Mouse (Mus musculus) limb, embryonic 11.5 days (tissue): Measurements from ENCODE around the gene Snx1. TPM values are rescaled to one million over a fixed set of nuclear protein-coding genes. Genes with fewer than 3 reads are reported as not detected.

Experiments
- ATAC-seq: fragments of 200-750 bp; cut with Nextera tagmentation; 2 replicates; pipeline ENCODE4 v1.8.0; 2017; ENCODE audit warnings: low read depth; ENCODE audit not compliant: insufficient number of reproducible peaks, low FRiP score, low TSS enrichment
- DNase-seq: peaks from one replicate; pipeline ENCODE4 v3.0.0-alpha.2; 2015; ENCODE audit warnings: low spot score
- H3K27ac ChIP-seq: fragments of 300-500 bp; sonication (generic); replicated peaks from 2 replicates; pipeline ENCODE4 v1.5.1; 2014; ENCODE audit warnings: low read depth, mild to moderate bottlenecking, low read length
- H3K27me3 ChIP-seq: fragments of 300-500 bp; sonication (generic); 2 replicates; pipeline ENCODE4 v1.6.1; 2014; ENCODE audit warnings: mild to moderate bottlenecking, low read length, mixed read lengths; ENCODE audit not compliant: control insufficient read depth, insufficient read depth
- H3K36me3 ChIP-seq: fragments of 300-500 bp; sonication (generic); 2 replicates; pipeline ENCODE4 v1.6.1; 2014; ENCODE audit warnings: mild to moderate bottlenecking, low read length, moderate library complexity, mixed read lengths; ENCODE audit not compliant: control insufficient read depth, insufficient read depth
- H3K4me1 ChIP-seq: fragments of 300-500 bp; sonication (generic); 2 replicates; pipeline ENCODE4 v1.6.1; 2014; ENCODE audit warnings: low read length, mixed read lengths; ENCODE audit not compliant: control insufficient read depth, insufficient read depth
- H3K4me2 ChIP-seq: fragments of 300-500 bp; sonication (generic); 2 replicates; pipeline ENCODE4 v1.6.1; 2014; ENCODE audit warnings: low read depth, mild to moderate bottlenecking, moderate library complexity; ENCODE audit not compliant: severe bottlenecking
- H3K4me3 ChIP-seq: fragments of 300-500 bp; sonication (generic); 2 replicates; pipeline ENCODE4 v1.5.1; 2014; ENCODE audit warnings: low read depth, low read length
- H3K9ac ChIP-seq: fragments of 300-500 bp; sonication (generic); 2 replicates; pipeline ENCODE4 v1.6.1; 2014; ENCODE audit warnings: mild to moderate bottlenecking, low read length
- H3K9me3 ChIP-seq: fragments of 300-500 bp; sonication (generic); 2 replicates; pipeline ENCODE4 v1.6.1; 2016; ENCODE audit warnings: low read length; ENCODE audit not compliant: control insufficient read depth
- WGBS: fragments of 180-500 bp; shearing (Covaris S2); extraction: QIAGEN DNeasy Blood & Tissue Kit; methylation state at CpG from one replicate; pipeline ENCODE4 v1.1.7; 2014; 5-methylcytosine and 5-hydroxymethylcytosine counted together
- polyA plus RNA-seq: library from polyadenylated mRNA; unstranded; fragments of >200 nt; fragmentation: Nextera tagmentation; extraction: Ambion mirVana; gene quantifications from 2 replicates; pipeline ENCODE4 v1.2.1, GENCODE M21; 2014

Snx1 gene
- polyA plus RNA-seq = 123 and 127 TPM in 2 replicates

DNA sequence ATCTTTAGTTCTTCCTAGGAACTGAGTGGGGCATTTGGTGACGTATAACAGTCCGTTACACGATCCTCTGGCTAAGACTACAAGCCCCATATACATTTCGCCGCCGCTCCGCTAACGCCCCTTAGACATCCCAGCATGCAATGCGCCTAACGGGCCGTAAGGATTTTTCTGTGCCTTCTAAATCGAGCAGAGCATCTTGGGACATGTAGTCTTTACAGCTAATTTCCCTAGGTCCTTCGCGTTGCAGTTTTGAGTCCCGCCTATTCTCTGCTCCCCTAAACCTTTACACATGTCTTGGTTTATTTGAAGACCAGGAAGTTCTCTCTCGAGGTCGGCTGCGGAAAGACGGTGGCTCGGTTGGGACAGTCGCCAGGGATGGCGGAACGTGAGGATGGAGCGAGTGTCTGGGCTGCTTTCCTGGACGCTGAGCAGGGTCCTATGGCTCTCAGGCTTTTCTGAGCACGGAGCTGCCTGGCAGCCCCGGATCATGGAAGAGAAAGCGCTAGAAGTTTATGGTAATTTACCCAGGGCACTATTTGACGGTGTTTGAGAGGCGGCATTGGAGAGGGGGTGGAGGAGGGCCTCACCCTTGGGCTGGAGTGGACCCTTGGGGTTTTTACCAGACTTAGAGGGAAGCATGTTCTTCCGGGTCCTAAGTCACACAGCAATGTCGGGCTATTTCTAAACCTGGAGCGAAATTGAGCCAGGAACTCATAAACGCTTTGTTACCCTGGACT lies at the start of gene Snx1, which contains the start of gene Ciao2a:
TSS of gene Snx1 (minus strand) at position 132 of the 737 bp plus-strand sequence.
TSS of gene Ciao2a (plus strand) at position 156 of the 737 bp plus-strand sequence.
- no peaks in the 10 kb centered on the region for H3K36me3 ChIP-seq
- no peaks in the 10 kb centered on the region for H3K27me3 ChIP-seq
- H3K27ac ChIP-seq = peak within 1 kb of the TSS; percentile 36
- H3K4me3 ChIP-seq = peak within 1 kb of the TSS; percentile 58
- peak within 1 kb of the TSS; percentile 74 for H3K4me2 ChIP-seq
- WGBS = 1% methylated on average over 34 of the region's 34 CpGs
- H3K9ac ChIP-seq = peak within 1 kb of the TSS; percentile 71
- DNase-seq = peak; percentile 93
- H3K9me3 ChIP-seq = no peaks in the 10 kb centered on the region
- ATAC-seq = peak; percentile 69
- H3K4me1 ChIP-seq = peaks cover 3% of the 10 kb centered on the region; the same call in 1 of the 2 replicates

DNA sequence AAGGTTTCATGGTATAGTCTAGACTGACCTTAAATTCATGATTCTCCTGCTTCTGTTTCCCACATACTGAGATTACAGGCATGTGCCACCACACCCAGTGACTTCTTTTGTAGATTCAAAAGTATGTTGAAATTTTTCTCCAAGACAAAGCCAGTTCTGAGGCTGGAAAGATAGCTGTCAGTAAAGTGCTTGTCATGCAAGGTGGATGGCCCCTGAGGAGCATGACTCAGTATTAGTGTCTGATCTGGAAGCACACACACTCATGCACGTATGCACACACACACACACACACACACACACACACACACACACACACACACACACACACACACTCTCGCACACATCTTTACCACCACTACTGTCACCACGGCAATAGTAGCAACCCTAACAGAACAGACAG lies 48.6 kb upstream of the Snx1 start:
- H3K36me3 ChIP-seq = no peaks in the 10 kb centered on the region
- H3K4me2 ChIP-seq = no peak overlapping the region
- ATAC-seq = no peak
- no peaks in the 10 kb centered on the region for H3K27me3 ChIP-seq
- H3K27ac ChIP-seq = no peak overlapping the region
- no peak for DNase-seq
- H3K9me3 ChIP-seq = no peaks in the 10 kb centered on the region
- H3K9ac ChIP-seq = no peak overlapping the region
- WGBS = 87% methylated on average over 3 of the region's 3 CpGs
- no peaks in the 10 kb centered on the region for H3K4me1 ChIP-seq
- no peak overlapping the region for H3K4me3 ChIP-seq

DNA sequence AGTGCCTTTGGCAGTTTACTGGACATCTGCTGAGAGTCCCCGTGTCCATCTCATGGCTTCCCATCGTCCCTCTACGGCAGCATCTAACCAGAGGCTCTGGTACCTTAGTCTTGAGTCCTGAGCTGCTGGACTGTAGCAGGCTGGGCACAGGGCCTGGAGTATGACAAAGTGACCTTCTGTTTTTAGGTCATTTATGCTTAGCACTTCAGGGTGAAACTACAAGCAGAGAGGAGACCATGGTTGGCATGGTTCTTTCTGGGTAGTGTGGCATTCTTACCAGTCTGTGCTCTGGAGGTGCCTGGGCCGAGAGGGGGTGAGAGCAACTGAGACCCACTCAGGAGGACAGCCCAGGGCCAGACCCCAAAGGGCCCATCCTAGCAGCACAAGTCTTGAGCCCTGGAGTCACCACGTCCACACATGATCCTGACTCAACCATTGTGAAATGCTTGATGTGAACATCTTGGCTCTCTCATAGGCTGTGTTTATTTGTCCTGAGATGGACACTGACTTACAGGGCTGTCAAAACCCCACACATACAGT lies 47.0 kb upstream of the Snx1 start:
- Histone ChIP-seq H3K4me1 (no peaks in the 10 kb centered on the region), H3K9me3 (no peaks in the 10 kb centered on the region), H3K4me3 (no peak overlapping the region), H3K27me3 (no peaks in the 10 kb centered on the region), H3K4me2 (no peak overlapping the region), H3K27ac (no peak overlapping the region), H3K36me3 (no peaks in the 10 kb centered on the region), H3K9ac (no peak overlapping the region)
- 92% methylated on average over 5 of the region's 5 CpGs for WGBS
- DNase-seq = no peak
- ATAC-seq = no peak

DNA sequence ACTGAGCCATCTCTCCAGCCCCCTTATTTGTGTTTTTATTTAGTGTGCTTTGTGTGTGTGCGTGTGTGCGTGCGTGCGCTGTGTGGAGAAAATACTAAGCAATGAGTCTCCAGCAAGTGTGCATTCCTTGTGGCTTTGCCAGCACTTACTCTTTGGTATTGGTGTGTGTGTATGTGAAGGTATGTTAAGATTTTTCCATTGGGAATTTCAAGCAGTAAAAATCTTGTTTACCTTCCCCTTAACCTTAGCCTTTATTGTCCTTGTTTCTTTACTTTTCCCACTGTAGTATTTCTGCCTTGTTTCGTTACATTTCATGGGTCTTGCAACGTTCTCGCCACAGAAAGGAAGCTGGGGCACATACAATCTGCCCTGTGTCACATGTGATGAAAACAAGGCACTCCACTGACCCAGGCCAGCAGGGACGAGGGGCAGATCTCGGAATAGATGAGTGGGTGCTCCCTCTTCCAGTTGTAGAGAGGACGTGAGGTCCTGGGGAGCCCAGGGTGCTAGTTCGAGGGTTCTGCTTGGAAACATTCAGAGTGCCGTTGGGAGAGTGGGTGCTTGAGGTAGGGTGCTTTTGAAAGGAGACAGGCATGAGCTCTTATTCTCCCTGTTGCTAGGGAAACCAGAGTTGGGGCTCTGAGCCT lies 45.0 kb upstream of the Snx1 start:
- DNase-seq (no peak), ATAC-seq (no peak)
- H3K27me3 ChIP-seq = no peaks in the 10 kb centered on the region
- H3K4me1 ChIP-seq = no peaks in the 10 kb centered on the region
- H3K36me3 ChIP-seq = no peaks in the 10 kb centered on the region; the same call in 1 of the 2 replicates
- 82% methylated on average over 12 of the region's 12 CpGs for WGBS
- H3K9me3 ChIP-seq = no peaks in the 10 kb centered on the region
- no peak overlapping the region for H3K4me2 ChIP-seq
- no peak overlapping the region for H3K27ac ChIP-seq
- H3K9ac ChIP-seq = no peak overlapping the region
- H3K4me3 ChIP-seq = no peak overlapping the region

DNA sequence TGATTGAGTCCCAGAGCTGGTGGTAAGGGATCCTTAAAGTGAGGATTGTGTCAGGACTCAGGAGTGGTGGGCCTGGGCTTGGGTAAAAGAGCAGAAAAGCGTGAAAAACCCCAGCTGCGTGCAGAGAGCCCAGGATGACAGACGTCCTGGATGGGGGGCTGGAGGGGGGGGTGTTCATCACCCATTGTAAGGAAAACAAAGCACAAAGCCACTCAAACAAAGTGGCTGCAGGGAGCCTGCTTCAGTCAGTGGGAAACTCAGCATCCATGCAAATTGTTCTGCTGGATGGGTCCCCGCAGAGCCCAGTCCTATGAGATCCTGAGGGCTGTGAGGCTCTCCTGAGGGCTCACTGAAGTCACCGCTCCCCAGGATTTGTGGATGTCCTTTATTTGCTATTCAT lies 44.1 kb upstream of the Snx1 start:
- ATAC-seq (no peak), DNase-seq (no peak)
- no peak overlapping the region for H3K4me2 ChIP-seq
- H3K27me3 ChIP-seq = no peaks in the 10 kb centered on the region
- H3K36me3 ChIP-seq = no peaks in the 10 kb centered on the region; the same call in 1 of the 2 replicates
- WGBS = 61% methylated on average over 5 of the region's 5 CpGs
- H3K9ac ChIP-seq = no peak overlapping the region
- H3K4me3 ChIP-seq = no peak overlapping the region
- H3K4me1 ChIP-seq = no peaks in the 10 kb centered on the region
- H3K27ac ChIP-seq = no peak overlapping the region
- no peaks in the 10 kb centered on the region for H3K9me3 ChIP-seq

DNA sequence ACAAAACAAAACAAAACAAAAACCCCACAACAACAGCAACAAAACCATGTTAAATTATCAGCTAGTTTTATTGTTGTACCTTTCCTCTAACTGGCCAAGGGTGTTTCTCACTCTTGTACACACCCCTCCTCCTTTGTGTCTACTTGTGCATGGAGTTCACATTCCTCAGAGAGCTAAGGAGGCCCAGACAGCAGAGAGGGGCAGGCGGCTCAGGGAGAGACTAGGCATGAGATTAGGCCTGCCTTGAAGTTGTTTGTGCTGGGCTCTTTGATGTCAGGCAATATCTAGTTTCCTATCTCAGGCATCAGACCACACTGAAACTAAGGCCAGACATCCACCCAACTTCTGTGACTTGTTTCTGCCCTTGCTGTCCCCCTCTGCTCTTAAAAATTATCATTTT lies 41.8 kb upstream of the Snx1 start:
- Histone ChIP-seq H3K4me3 (no peak overlapping the region), H3K36me3 (no peaks in the 10 kb centered on the region; the same call in 1 of the 2 replicates), H3K9me3 (no peaks in the 10 kb centered on the region), H3K27me3 (no peaks in the 10 kb centered on the region), H3K9ac (no peak overlapping the region), H3K4me2 (no peak overlapping the region), H3K4me1 (no peaks in the 10 kb centered on the region), H3K27ac (no peak overlapping the region)
- no peak for ATAC-seq
- WGBS = 17% methylated on average over 1 of the region's 1 CpGs
- no peak for DNase-seq

DNA sequence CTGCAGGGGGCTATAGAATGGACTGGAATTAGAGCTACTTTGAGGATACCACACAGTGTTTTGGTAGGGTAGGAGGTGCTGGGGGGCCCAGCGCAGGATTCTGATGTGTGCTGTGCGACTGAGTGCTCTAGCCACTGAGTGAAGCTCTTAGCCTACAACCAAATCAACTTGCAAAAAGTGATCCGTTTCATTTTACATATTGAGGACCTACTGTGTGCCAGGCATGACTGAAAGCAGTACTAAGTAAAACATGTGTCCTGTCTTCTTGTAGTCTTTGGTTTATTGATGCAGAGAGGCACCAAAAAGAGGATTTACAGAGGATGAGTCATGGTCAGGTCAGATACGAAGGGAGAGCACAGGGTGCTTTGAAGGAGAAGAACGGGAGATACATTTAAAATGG lies 40.8 kb upstream of the Snx1 start:
- Histone ChIP-seq H3K4me3 (no peak overlapping the region), H3K36me3 (no peaks in the 10 kb centered on the region; the same call in 1 of the 2 replicates), H3K27me3 (no peaks in the 10 kb centered on the region), H3K9ac (no peak overlapping the region), H3K9me3 (no peaks in the 10 kb centered on the region), H3K4me1 (no peaks in the 10 kb centered on the region), H3K4me2 (no peak overlapping the region), H3K27ac (no peak overlapping the region)
- DNase-seq (no peak), ATAC-seq (no peak)
- WGBS = 81% methylated on average over 5 of the region's 5 CpGs

DNA sequence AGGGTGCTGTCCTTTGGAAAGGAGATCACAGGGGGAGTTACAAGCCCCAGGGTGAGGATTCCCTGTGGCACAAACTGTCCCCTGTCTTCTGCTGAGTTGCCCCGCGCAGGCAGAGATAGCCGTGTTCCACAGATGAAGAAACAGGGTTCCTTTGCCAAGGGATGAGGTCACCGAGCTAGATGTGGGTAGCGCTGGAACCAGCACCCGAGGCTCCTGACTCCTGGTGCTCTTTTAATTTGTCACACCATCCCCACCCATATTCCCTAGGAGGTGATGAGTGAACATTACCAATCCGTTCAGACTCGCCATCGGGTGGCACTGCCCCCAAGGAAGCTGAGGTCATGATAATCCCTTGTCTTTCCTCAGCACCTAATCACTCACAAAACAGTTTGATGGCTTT lies 36.6 kb upstream of the Snx1 start:
- no peak overlapping the region for H3K4me3 ChIP-seq
- 78% methylated on average over 9 of the region's 9 CpGs for WGBS
- DNase-seq (no peak), ATAC-seq (no peak)
- H3K27me3 ChIP-seq = peaks cover 6% of the 10 kb centered on the region
- no peak overlapping the region for H3K9ac ChIP-seq
- H3K9me3 ChIP-seq = no peaks in the 10 kb centered on the region; the same call in 1 of the 2 replicates
- H3K4me2 ChIP-seq = no peak overlapping the region
- no peak overlapping the region for H3K27ac ChIP-seq
- H3K4me1 ChIP-seq = no peaks in the 10 kb centered on the region
- no peaks in the 10 kb centered on the region; the same call in 1 of the 2 replicates for H3K36me3 ChIP-seq
